Mouse (Mus musculus): Measurements from ENCODE around the gene Gps1.
"Not testable (repeated sequence)": the region's sequence is repeated elsewhere in the genome, so short reads cannot be mapped to it uniquely, and the experiment has no call there.

Gene Gps1

DNA sequence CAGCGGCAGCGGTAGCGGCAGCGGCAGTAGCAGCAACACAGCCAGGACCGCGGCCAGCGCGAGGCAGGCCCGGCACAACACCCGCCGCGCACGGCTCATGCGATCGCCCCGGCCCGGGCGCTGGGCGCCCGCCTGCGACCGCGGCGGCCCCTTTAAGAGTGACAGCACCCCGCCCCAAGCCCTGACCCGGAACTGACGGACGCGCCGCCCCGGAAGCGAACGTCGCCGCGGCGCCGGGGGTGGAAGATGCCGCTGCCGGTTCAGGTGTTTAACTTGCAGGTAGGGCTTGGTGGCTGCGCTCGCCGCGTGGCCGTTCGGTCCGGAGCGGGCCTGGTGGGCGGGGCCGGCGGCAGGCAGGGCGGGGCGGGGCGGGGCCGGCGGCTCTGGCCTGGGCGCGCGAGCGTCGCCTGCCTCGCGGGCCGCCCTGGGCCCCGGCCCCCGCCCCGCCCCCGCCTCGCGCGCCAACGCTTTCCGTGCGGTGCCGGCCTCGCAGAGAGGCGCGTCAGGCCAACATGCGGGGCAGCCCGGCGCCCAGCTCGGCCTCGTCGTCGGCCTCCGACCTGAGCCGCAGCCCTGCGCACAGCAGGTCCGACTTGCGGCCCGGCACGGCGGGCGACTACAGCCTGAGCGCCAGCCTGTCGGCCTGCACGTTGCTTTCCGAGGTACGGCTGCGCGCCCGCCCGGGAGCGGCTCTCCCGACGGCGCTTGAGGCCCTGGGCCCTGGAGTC lies at the start of gene Gps1, which contains the start of gene Rfng:
Gene Gps1 (plus strand): TSS at position 209 of the 728 bp plus-strand sequence.
Gene Rfng (minus strand): TSS at position 144 of the 728 bp plus-strand sequence.
- DNase-seq (ENCODE audit: low spot score in 2 of 2): peak; percentile 40 to 62

DNA sequence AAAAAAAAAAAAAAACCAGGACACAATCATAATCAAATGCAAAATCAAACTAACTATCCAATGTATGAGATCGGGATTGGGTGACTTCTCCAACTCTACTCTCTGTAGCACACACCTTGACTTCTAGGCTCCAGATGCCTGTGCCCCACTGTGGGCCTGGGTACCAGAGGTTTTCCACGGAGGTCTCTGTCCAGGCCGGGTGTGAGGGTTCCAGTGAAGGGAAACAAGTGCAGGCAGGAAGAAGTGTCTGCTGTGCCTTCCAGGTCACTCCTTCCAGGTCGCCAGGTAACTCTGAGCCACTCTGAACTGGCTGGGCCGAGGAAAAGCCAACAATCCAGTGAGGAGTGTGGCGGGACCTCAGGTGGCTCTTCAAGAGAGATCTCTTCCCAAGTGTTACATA lies 47.6 kb upstream of the Gps1 start:
- DNase-seq (ENCODE audit: low spot score in 2 of 2): no peak

DNA sequence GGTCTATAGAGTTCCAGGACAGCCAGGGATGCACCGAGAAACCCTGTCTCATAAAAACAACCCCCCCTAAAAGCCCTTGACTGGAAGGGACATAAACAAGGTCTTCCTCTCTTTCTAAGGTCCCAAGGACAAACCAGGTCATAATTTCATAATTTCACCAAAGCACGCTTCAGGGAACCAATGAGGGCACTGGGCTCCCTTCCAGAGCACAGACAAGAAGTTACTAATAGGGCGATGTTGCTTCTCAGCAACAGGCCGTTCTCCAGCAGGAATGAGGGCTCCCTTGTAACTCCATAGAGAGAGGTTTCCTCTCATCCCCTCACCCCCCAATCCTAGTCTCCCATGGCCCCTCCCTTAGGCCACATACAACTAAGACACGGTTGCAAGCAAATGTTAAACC lies 43.1 kb upstream of the Gps1 start:
- DNase-seq (ENCODE audit: low spot score in 2 of 2): no peak

DNA sequence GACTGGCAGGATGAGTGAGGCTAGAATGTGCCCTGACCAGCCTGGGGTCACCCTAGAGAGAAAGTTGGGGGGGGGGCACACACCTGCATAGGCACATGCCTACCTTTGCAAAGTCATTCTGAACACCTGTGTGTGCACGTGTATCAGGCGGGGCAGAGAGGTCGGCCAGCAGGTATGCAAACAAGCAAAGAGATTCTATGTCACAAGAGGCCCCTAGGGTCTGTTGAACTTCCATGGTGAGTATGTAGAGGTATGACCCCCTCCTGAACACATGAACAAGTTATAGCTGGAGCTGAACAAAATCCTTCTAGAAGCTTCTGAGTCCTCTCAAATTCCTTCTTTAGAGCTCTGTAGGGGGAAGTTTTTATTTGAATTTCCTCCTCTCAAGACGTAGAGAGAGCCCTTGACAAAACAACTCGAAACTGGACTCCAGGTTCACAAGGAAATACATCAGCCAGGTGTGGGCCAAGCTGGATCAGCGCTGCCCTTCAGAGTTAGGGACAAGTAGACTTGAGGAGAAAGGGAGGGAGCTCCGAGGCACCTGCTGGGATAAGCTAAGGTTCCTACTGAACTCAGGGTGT lies 39.9 kb upstream of the Gps1 start:
- DNase-seq (ENCODE audit: low spot score in 2 of 2): no peak

DNA sequence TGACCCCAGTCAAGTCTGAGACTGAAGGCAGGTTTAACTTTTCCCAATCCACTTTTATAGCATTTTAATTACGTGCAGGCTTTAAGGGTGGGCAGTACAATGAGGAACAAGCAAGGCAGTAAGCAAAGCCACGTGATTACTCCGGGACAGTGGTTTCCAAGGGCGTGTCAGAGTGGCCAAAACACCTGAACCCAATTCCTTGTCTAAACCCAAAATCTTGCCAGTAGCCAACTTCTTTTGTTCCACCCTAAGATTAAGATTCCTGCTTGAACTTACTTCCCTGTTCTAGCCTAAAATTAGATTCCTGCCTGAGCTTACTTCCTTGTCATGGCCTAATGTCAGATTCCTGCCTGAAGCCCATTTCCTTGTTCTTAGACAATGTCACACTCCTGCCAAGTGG lies 36.1 kb upstream of the Gps1 start:
- DNase-seq (ENCODE audit: low spot score in 2 of 2): no peak

DNA sequence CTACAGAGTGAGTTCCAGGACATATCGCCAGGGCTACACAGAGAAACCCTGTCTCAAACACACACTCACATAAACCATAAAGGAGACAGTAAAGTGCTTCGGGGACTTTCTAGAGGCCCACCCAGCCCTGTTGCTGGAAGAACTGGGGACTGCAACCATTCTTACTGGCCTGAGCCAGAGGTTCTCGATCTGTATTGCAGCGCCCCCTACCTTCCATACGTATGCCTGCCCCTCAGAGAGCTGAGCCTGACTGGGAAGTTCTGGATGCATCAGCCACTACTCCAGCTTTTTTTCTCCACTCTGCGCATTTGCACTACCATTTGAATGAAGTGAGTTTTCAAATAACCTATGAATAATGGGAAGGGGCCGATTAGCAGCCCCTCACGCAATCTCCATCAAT lies 34.6 kb upstream of the Gps1 start:
- no peak for DNase-seq (ENCODE audit: low spot score in 2 of 2)

DNA sequence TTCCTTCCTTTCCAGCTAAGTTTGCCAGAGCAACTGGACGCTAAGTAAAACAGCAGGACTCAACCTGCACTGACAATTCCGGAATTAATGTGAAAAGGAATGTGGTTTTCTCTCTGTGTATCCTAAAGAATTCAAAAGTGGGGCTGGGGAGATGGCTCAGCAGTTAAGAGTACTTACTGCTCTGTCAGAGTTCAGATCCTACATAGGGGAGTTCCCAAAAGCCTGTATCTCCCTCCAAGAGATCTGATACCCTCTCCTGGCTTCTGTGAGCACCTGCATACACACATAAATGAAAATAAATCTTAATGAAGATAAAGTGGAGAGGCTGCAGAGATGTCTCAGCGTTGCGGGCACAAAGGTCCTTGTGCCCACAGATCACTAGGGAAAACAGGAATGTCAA lies 32.5 kb upstream of the Gps1 start:
- no peak for DNase-seq (ENCODE audit: low spot score in 2 of 2)

DNA sequence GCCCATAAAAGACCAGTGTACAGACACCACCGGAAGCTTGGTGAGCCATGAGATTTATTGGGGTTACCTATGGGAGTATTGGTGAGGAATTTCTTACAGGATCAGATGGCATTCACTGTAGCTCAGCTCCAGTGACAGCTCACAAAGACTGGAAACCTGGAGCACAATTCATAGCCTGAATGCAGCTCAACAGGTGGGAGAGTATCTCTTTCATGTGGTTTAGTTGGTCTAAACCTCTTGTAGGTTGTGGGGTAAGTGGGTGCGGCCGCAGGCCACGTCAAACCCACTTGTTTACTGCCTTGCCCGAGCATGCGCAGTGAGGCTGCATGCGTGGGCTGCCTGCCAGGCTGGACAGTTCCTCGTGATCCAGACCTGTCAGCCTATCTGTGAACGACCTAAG lies 23.8 kb upstream of the Gps1 start:
- no peak for DNase-seq (ENCODE audit: low spot score in 2 of 2)

DNA sequence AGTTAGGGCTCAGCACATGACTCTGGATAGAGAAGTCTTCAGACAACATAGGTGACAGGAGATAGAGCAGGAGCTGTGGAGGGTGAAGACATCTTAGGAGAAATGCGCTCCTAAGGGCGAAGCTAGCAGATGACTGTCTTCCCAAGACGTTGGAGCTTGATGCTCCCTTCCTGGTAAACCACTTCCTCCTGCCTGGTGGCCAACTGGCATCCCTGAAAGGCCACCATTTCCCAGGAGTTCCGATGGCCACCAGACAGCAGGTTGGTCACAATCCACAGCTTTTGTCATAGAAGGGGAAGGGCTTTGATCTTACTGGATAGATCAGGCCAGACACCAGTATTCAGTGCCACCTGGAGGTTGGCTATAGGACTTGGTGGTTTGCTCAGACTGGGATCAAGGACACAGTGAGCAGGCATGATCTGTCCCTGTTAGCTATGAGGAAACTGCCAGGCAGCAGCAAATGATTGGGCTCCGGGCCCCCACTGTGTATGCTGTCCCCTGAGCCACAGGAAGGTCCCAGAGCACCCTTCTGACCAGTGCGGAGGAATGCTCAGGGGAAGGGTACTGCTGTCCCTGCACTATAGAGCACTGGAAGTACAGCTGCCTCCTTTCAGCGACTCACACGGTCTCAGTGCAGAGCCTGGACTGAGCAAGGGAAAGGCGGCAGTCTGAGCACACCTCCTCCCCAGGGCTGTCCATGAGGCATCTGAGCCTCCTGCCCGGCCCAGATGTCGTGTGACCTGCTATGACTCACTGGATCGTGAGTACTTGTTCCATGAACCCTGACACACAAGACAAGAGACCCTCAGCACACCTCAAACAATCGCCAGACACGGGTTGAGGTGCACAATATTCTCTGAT lies 22.0 kb upstream of the Gps1 start:
- DNase-seq (ENCODE audit: low spot score in 2 of 2): no peak

DNA sequence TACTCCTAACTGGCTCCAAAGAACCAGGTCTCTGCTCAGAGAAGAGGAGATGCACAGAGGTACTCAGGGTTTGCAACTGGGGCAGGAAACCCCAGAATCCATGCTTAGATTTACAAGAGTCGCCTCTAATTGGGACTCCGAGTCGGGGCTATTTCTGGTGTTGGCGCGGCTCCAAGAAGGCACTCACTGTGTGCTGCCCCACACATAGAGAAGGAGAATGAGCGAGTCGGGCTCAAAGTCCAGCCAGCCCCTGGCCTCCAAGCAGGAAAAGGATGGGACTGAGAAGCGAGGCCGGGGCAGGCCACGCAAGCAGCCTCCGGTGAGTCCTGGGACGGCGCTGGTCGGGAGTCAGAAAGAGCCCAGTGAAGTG lies 21.4 kb upstream of the Gps1 start, which contains the start of gene Hmga1b:
Gene Hmga1b (plus strand): TSS at position 123 of the 370 bp plus-strand sequence.
- DNase-seq (ENCODE audit: low spot score in 2 of 2): not testable (repeated sequence)

DNA sequence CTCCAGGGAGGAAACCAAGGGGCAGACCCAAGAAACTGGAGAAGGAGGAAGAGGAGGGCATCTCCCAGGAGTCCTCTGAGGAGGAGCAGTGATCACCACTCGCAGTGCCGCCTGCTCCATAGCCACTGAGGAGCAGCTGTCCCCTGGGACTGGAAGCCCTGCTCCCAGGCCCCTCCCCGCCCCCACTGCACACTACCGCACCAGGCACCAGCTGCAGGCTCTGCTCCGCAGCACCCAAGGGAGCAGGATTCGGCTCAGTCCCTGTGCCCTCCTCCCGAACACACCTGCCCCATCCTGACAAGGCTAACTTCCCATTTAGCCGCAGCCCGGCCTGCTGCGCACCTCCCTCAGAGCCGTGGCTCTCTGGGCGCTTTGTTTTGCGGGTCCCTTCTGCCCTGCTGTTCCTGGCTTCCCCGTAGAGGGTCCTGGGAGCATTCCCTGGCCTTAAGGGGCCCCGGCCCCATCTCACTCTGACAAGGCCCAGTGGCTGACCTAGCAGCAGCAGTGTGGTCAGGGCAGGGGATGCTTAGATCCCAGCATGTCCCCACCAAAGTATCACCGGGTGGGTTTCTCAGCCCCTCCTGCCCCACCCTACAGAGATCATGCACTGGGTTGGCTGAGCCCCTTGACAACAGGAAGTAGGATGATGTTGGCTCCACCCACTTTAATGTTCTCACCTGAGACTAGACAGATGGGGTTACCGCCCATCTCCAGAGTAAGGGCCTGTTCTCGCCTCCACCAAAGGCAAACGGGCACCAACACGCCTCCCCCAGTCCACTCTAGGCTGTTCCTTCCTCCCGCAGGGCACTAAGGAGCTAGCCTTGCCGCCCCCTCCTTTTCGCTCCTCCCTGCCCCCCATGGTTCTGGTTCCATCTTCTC lies 20.7 kb upstream of the Gps1 start:
- DNase-seq (ENCODE audit: low spot score in 2 of 2): not testable (repeated sequence)

DNA sequence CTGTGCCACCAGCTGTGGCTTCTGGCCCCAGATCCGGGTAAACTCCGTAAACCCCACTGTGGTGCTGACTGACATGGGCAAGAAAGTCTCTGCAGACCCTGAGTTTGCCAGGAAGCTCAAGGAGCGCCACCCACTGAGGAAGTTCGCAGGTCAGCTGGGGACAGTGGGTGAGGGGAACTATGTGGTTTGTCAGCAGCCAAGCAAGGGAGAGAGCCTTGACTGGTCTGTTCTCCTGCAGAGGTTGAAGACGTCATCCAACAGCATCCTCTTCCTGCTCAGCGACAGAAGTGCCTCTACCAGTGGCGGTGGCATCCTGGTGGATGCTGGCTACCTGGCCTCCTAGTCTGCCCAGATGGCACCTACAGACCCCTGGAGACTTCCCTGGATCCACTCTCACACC lies 17.0 kb upstream of the Gps1 start:
- DNase-seq (ENCODE audit: low spot score in 2 of 2): not testable (repeated sequence)

DNA sequence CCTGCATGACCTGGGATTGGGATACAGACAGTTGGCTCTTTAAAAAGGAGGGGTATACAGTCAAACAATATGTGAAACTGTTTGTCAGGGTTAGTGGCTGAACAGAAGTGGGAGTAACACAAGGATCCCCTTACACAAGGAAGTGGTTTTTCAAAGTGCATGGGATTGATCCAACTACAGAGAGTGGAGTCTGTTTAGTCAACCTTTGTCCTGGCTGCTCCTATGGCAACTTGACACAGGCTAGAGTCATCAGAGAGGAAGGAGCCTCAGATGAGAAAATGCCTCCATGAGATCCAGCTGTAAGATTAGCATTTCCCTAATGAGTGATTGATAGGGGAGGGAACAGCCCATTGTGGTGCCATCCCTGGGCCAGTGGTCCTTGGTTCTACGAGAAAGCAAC lies 15.9 kb upstream of the Gps1 start:
- no peak for DNase-seq (ENCODE audit: low spot score in 2 of 2)

DNA sequence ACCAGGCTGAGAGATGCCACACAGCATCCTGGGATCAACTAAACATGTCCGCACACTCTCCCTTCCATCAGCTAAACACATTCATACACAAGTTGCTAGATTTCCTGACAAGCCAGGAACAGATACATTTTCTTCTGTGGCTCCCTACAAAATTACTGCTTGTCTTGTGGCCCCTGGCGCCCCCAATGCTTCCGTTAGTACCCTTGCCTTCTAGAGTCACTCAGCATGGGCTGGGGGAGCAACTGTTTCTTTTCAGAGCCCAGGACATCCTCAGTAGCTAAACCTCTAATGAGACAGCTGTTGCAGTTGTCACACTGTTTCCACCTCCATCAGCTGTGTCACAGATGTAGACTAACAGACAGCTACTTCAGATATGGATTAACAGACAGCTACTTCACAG lies 11.3 kb upstream of the Gps1 start:
- DNase-seq (ENCODE audit: low spot score in 2 of 2): no peak

DNA sequence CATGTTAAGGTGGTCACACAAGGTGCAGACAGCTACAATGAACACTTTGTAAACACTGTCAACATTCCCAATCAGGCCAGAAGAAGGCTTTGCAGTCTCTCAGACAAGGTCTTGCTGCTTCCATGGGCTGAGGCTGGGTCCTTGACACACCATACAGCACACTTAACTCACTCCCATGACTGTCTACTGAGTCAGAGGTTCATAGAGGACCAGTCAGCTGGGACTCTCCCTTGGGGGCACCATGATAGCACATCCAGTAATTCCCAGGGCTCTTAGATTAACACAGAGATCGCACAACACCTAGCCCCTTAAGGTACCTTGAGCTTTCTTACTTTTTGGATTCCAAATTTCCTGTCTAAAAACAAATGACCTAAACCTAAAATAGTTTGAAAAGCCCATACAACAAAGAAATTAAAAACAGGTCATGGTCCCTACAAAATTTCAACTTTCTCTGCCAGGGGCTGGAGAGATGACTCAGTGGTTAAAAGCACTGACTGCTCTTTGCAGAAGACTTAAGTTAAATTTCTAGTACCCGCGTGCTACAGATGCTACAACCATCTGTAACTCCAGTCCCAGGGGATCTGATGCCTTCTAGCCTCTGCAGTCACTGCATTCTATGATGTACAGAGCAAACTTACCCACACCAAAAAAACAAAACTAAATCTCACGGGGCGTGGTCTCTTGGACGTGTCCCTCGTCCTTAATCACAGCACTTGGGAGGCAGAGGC lies 10.4 kb upstream of the Gps1 start:
- DNase-seq (ENCODE audit: low spot score in 2 of 2): no peak

DNA sequence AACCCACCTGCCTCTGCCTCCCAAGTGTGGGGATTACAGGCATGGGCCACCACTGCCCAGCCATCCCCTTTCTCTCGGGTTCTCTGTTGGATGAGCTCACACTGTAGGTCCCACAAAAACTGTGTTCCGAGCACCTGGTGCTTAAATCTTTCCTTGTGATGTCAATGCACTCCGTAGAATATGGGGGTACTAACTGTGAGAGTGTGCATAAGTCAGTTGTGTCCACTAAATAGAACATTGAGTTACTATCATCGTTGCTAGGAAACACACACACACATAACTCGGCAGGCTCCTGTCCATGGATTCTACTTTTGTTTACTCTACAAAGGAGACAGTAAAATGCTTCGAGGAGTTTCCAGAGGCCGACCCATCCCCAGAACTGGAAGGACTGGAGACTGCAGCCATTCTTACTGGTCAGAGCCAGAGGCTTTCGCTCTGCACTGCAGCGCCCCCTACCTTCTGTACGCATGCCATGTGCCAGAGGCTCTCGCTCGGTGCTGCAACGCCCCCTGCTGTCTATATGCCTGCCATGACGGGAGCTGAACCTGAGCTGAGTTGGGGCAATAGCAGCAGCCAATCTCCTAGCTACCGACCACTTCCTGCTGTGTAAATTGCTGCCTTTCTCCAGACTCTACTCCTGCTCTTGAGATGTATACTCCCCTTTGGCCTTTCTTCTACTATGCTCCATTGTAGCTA lies 8.2 kb upstream of the Gps1 start:
- DNase-seq (ENCODE audit: low spot score in 2 of 2): peak; percentile 96

DNA sequence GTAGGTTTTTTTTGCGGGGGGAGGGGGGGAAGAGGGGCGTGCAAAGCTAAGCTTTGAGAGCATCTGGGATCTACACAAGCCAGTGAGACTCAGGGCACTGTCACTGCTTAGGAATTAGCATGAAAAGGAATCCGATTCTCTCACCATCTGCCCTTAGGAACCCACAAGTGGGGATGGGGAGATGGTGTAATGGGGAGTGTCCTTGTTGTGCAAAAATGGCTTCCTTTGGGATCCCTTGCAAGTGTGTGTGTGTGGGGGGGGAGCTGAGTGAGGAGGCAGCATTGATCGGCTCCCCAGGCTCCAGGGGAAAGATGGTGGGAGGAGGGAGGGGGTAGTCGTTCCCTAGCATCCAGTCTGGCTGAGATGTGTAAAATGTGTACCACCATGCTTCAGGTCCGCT lies 6.9 kb upstream of the Gps1 start:
- no peak for DNase-seq (ENCODE audit: low spot score in 2 of 2)

DNA sequence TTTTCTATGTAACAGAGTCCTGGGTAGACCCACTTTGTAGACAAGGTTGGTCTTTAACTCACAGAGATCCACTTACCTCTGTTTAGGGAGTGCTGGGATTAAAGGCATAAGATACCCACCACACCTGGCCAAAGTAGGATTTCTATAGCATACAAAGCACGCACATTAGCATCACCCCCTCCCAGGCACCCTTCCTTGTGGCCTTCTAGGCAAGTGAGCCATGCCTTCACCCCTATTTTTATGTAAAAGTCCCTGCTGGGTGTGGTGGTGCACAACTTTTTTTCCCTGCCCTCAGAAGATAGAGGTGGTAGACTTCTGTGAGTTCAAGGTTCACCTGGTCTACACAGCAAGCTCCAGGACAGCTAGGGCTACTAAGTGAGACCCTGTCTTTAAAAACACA lies 4.2 kb upstream of the Gps1 start:
- DNase-seq (ENCODE audit: low spot score in 2 of 2): no peak

DNA sequence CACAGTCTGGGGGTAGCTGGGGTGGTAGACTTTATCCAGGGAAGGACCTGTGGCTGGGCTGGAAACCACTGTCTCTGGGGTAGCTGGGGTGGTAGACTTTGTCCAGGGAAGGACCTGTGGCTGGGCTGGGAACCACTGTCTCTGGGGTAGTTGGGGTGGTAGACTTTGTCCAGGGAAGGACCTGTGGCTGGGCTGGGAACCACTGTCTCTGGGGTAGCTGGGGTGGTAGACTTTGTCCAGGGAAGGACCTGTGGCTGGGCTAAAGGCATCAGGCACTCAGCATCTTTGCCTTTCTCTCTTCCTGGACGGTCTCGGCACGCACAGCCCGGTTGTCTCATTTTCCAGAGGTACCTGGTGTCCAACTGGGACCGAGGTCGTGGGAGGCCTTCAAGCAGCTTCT lies 2.7 kb upstream of the Gps1 start:
- DNase-seq (ENCODE audit: low spot score in 2 of 2): not testable (repeated sequence)

DNA sequence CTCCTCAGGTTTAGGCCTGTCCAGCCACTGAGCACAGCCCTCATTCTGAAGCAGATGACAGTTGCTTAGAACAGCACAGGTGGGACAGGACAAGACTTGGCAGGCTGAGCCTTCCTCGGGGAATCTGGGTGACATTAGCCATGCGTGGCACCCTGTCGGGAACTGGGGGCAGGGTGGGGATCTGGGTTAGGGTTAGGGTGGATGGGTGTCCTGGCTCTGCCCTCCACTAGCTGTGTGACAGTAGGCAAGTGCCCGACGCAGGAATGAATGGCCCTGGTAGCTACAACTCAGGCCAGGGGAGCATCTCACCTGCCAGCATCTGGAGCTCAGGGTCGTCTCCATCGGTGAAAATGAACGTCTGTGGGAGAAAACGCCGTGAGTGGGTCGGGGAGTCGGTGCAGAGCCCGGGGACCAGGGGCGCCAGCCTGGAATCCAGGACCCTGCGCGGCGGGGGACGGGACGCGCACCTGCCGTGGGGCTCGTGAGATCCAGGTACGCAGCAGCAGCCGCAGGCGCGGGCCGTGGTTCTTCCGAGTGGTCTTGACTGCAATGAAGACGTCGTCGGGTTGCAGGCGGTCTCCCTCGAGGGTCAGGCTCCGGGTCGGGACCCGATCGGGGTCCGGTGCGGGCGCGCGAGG lies 527 bp upstream of the Gps1 start:
- no peak for DNase-seq (ENCODE audit: low spot score in 2 of 2)

Data from frontal cortex, postnatal 25 days (tissue).